Mouse (Mus musculus): Measurements from ENCODE around the gene Lad1.

The Lad1 gene

GRCm38 (mm10) chr1:135800192-135800950 is 18.0 kb upstream of the Lad1 start:
- in situ Hi-C loops (cut with MboI, MseI): no loop called here

- in situ Hi-C loops (cut with MboI, MseI): no loop called here
These were observed 10.9 kb upstream of the Lad1 start for GRCm38 (mm10) chr1:135807546-135807945.

GRCm38 (mm10) chr1:135810180-135810579 is 8.2 kb upstream of the Lad1 start:
- in situ Hi-C loops (cut with MboI, MseI): no loop called here

- in situ Hi-C loops (cut with MboI, MseI): no loop called here
These were observed 7.3 kb upstream of the Lad1 start for GRCm38 (mm10) chr1:135811016-135811646.

GRCm38 (mm10) chr1:135812205-135812604 is 6.2 kb upstream of the Lad1 start:
- in situ Hi-C loops (cut with MboI, MseI): no loop called here

- in situ Hi-C loops (cut with MboI, MseI): no loop called here
These were observed 5.8 kb upstream of the Lad1 start for GRCm38 (mm10) chr1:135812618-135813017.

GRCm38 (mm10) chr1:135813071-135813470 is 5.3 kb upstream of the Lad1 start:
- in situ Hi-C loops (cut with MboI, MseI): no loop called here

GRCm38 (mm10) chr1:135813687-135814395 is 4.6 kb upstream of the Lad1 start:
- in situ Hi-C loops (cut with MboI, MseI): no loop called here

GRCm38 (mm10) chr1:135814531-135814930 is 3.9 kb upstream of the Lad1 start:
- in situ Hi-C loops (cut with MboI, MseI): no loop called here

GRCm38 (mm10) chr1:135817595-135817994 is 803 bp upstream of the Lad1 start:
- in situ Hi-C loops (cut with MboI, MseI): loop anchor here (5.0 kb wide), 1 partner anchor 685 kb away; the partner anchor contains the start of gene Ptpn7

GRCm38 (mm10) chr1:135820071-135820470 is 1.7 kb downstream of the Lad1 start:
- in situ Hi-C loops (cut with MboI, MseI): loop anchor here (5.0 kb wide), 1 partner anchor 93 kb away; no protein-coding TSS in a partner anchor

- in situ Hi-C loops (cut with MboI, MseI): loop anchor here (5.0 kb wide), 1 partner anchor 94 kb away; no protein-coding TSS in a partner anchor
These were observed 2.5 kb downstream of the Lad1 start for GRCm38 (mm10) chr1:135820736-135821364.

GRCm38 (mm10) chr1:135821780-135822179 is 3.4 kb downstream of the Lad1 start:
- in situ Hi-C loops (cut with MboI, MseI): loop anchor here (5.0 kb wide), 1 partner anchor 94 kb away; no protein-coding TSS in a partner anchor

- in situ Hi-C loops (cut with MboI, MseI): no loop called here
These were observed 10.5 kb downstream of the Lad1 start for GRCm38 (mm10) chr1:135828918-135829317.

- in situ Hi-C loops (cut with MboI, MseI): no loop called here
These were observed 15.9 kb downstream of the Lad1 start for GRCm38 (mm10) chr1:135834206-135834859.

GRCm38 (mm10) chr1:135834983-135835382 is 16.6 kb downstream of the Lad1 start:
- in situ Hi-C loops (cut with MboI, MseI): no loop called here

GRCm38 (mm10) chr1:135835716-135836483 is 17.5 kb downstream of the Lad1 start, which contains the start of gene Tnnt2:
Gene Tnnt2, plus strand, starts transcription at chr1:135836354.
- in situ Hi-C loops (cut with MboI, MseI): no loop called here

- in situ Hi-C loops (cut with MboI, MseI): no loop called here
These were observed 20.2 kb downstream of the Lad1 start for GRCm38 (mm10) chr1:135838626-135839025.

GRCm38 (mm10) chr1:135839065-135839464 is 20.7 kb downstream of the Lad1 start:
- in situ Hi-C loops (cut with MboI, MseI): no loop called here

- in situ Hi-C loops (cut with MboI, MseI): no loop called here
These were observed 22.4 kb downstream of the Lad1 start for GRCm38 (mm10) chr1:135840675-135841395.
